Mouse (Mus musculus) hindbrain, embryonic 14.5 days (tissue): ENCODE measurements around the gene Eif3i. TPM values are rescaled to one million over a fixed set of nuclear protein-coding genes. Genes with fewer than 3 reads are reported as not detected.

Source experiments
- ATAC-seq: fragments of 200-750 bp; cut with Nextera tagmentation; 2 replicates; pipeline ENCODE4 v1.8.0; 2017; ENCODE audit warnings: moderate number of reproducible peaks, mild to moderate bottlenecking, moderate TSS enrichment, moderate library complexity; ENCODE audit not compliant: low FRiP score
- DNase-seq: peaks from one replicate; pipeline ENCODE4 v3.0.0-alpha.2; 2015; ENCODE audit warnings: low spot score
- H3K27ac ChIP-seq: fragments of 300-500 bp; sonication (generic); 2 replicates; pipeline ENCODE4 v1.5.1; 2014; ENCODE audit warnings: mild to moderate bottlenecking, moderate library complexity
- H3K27me3 ChIP-seq: fragments of 300-500 bp; sonication (generic); 2 replicates; pipeline ENCODE4 v1.6.1; 2014; ENCODE audit warnings: mild to moderate bottlenecking, low read length, mixed read lengths; ENCODE audit not compliant: control insufficient read depth, insufficient read depth
- H3K36me3 ChIP-seq: fragments of 300-500 bp; sonication (generic); replicated peaks from 2 replicates; pipeline ENCODE4 v1.6.1; 2014; ENCODE audit not compliant: control insufficient read depth, insufficient read depth
- H3K4me1 ChIP-seq: fragments of 300-500 bp; sonication (generic); replicated peaks from 2 replicates; pipeline ENCODE4 v1.6.1; 2014; ENCODE audit warnings: antibody characterized with exemption, low read length, mixed read lengths; ENCODE audit not compliant: control insufficient read depth, insufficient read depth
- H3K4me2 ChIP-seq: fragments of 300-500 bp; sonication (generic); replicated peaks from 2 replicates; pipeline ENCODE4 v1.6.1; 2014; ENCODE audit warnings: mild to moderate bottlenecking, moderate library complexity
- H3K4me3 ChIP-seq: fragments of 300-500 bp; sonication (generic); replicated peaks from 2 replicates; pipeline ENCODE4 v1.5.1; 2014; ENCODE audit warnings: mild to moderate bottlenecking, low read length
- H3K9ac ChIP-seq: fragments of 300-500 bp; sonication (generic); 2 replicates; pipeline ENCODE4 v1.6.1; 2014
- H3K9me3 ChIP-seq: fragments of 300-500 bp; sonication (generic); 2 replicates; pipeline ENCODE4 v1.6.1; 2016; ENCODE audit warnings: low read length; ENCODE audit not compliant: control insufficient read depth
- WGBS: fragments of 180-500 bp; shearing (Covaris S2); extraction: QIAGEN DNeasy Blood & Tissue Kit; methylation state at CpG from one replicate; pipeline ENCODE4 v1.1.7; 2014; 5-methylcytosine and 5-hydroxymethylcytosine counted together
- polyA plus RNA-seq: library from polyadenylated mRNA; unstranded; fragments of >200 nt; fragmentation: Nextera tagmentation; extraction: Ambion mirVana; gene quantifications from 2 replicates; pipeline ENCODE4 v1.2.1, GENCODE M21; 2014

The Eif3i gene
- polyA plus RNA-seq, 1 experiment from 2014 or later = 226 TPM

DNA sequence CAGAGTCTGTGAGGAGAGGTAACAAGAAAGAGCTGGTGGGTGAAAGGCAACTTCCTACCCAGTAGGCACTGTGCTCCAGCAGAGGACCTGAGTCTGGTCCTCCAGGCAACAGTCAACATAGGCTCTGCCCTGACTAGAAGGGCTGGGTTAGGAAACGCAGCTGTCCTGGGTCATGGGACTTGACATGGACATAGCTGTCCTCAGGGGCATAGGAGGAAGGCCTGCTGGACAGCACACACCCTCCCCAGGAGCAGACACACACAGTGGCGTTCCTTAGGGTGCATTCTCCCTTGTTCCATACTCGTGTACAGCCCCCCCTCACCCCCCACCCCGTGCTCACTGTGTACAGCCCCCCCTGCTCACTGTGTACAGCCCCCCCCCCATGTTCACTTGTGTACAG, 10.0 kb upstream of the Eif3i start:
- H3K9ac ChIP-seq = no peak overlapping the region
- H3K36me3 ChIP-seq = peaks cover 35% of the 10 kb centered on the region
- no peak overlapping the region for H3K27ac ChIP-seq
- H3K27me3 ChIP-seq = no peaks in the 10 kb centered on the region
- 71% methylated on average over 4 of the region's 4 CpGs for WGBS
- H3K4me1 ChIP-seq = peaks cover 3% of the 10 kb centered on the region; the same call in 1 of the 2 replicates
- no peak for DNase-seq
- no peak overlapping the region for H3K4me3 ChIP-seq
- no peaks in the 10 kb centered on the region for H3K9me3 ChIP-seq
- peak; percentile 28; the same call in 1 of the 2 replicates for ATAC-seq
- no peak overlapping the region for H3K4me2 ChIP-seq

DNA sequence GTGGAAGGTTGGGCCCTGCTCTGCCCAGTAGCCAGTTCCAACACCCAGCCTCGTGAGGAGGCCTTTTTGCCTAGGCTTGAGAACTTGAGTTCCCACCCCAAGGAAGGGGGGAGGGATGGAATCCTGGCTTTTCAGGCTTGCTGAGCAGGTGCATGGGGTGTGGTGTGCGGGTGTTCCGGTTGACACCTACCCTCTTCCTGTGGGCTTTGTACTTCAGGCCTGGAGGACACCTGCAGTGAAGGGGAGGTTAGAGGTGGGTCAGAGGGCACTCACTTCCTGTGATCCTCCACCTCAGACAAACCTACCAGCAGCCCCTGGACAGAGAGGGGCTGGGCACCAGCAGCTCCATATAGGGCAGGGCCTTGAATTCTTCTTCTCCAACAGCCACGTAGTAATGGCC, 9.6 kb upstream of the Eif3i start:
- Histone ChIP-seq H3K4me2 (no peak overlapping the region), H3K4me1 (peaks cover 3% of the 10 kb centered on the region; the same call in 1 of the 2 replicates), H3K36me3 (peaks cover 38% of the 10 kb centered on the region), H3K9me3 (no peaks in the 10 kb centered on the region), H3K27me3 (no peaks in the 10 kb centered on the region), H3K4me3 (no peak overlapping the region), H3K9ac (no peak overlapping the region), H3K27ac (no peak overlapping the region)
- ATAC-seq = no peak
- WGBS = 74% methylated on average over 4 of the region's 4 CpGs
- no peak for DNase-seq

DNA sequence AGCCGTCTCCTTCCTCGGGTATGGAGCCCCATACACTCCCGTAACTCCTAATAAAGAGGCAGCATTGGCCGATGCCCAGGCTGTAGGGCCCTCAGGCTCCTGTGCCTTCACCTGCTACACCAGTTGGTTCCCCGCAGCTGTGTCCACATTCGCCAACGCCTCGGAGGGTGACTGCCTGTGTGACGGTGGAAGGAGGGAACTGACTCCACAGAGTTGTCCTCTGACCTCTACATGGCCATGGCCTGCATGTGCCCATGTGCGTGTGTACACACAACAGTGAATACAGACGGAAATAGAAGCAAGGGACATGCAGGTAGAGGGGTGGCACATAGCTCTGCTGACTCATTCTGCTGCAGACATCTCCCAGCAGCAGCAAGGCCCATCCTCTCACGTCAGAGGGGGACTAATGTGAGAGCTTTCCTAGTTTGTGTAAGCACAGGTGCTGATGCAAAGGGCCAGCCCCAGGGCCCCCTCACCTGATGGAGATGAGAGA, 8.7 kb upstream of the Eif3i start:
- H3K4me3 ChIP-seq = no peak overlapping the region
- no peak overlapping the region for H3K4me2 ChIP-seq
- no peaks in the 10 kb centered on the region for H3K9me3 ChIP-seq
- ATAC-seq (no peak), DNase-seq (no peak)
- H3K27ac ChIP-seq = no peak overlapping the region
- H3K9ac ChIP-seq = no peak overlapping the region
- whole genome bisulfite sequencing = 85% methylated on average over 12 of the region's 12 CpGs
- no peaks in the 10 kb centered on the region for H3K27me3 ChIP-seq
- H3K36me3 ChIP-seq = peaks cover 47% of the 10 kb centered on the region
- H3K4me1 ChIP-seq = peaks cover 3% of the 10 kb centered on the region; the same call in 1 of the 2 replicates

DNA sequence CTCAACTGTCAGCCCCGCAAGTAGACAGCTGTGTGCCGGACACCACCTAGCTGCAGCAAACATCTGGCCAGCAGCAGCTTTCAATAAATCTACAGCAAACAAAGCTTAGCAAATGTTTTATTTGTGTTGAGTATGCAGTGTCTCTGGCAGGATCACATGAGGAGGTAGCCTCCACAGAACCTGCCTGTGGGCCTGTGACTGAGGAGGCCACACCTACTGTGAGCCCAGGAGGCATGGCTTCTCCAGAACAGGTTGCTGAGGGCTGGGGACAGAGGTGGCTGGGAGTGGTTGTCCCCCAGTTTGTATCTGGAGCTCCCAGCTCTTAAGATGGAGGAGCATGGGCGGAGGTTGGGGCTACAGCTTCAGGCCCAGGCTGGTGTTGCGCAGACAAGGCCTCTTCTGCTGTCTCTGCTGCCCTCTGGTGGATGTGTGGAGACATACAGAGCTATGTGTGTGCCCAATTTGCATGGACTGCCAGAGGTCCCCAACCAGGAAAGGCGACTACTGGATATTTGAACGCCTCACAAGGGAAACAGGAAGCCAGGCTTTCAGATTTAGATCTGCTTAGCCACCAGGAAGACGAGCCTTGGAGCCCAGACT, 8.1 kb upstream of the Eif3i start:
- peak; percentile 84 for ATAC-seq
- Histone ChIP-seq H3K4me1 (peaks cover 3% of the 10 kb centered on the region; the same call in 1 of the 2 replicates), H3K9ac (peak overlapping the region; percentile 40), H3K36me3 (peaks cover 52% of the 10 kb centered on the region), H3K27ac (peak overlapping the region; percentile 64), H3K4me2 (no peak overlapping the region), H3K9me3 (no peaks in the 10 kb centered on the region), H3K27me3 (no peaks in the 10 kb centered on the region), H3K4me3 (no peak overlapping the region)
- DNase-seq = peak; percentile 85
- 40% methylated on average over 7 of the region's 7 CpGs for WGBS

GRCm38 (mm10) chr4:129588865-129589264, 11.6 kb downstream of the Eif3i start:
- ATAC-seq (no peak), DNase-seq (no peak)
- H3K9me3 ChIP-seq = no peaks in the 10 kb centered on the region
- no peak overlapping the region for H3K4me2 ChIP-seq
- no peak overlapping the region for H3K4me3 ChIP-seq
- H3K27me3 ChIP-seq = no peaks in the 10 kb centered on the region
- H3K36me3 ChIP-seq = peaks cover 37% of the 10 kb centered on the region
- WGBS = 79% methylated on average over 4 of the region's 4 CpGs
- no peaks in the 10 kb centered on the region for H3K4me1 ChIP-seq
- no peak overlapping the region for H3K27ac ChIP-seq
- H3K9ac ChIP-seq = no peak overlapping the region

DNA sequence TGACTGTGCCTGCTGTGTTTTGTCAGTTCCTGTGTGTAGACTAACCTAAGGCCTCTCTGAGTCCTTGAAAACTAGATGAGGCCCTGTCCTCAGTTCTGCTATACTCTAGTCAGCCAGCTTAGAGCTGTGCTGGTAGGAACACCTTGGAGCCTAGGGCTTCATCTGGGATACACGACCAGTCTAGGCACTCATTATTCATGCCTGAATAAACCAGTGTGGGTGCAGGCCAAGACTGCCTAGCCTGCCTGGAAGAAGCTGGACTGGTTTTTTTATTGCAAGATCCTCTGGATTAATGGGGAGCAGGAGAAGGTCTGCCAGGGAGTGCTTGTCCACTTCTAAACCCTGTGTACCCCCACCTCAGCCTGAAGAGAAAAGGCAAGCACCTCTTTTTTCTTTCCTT, 13.5 kb downstream of the Eif3i start:
- Histone ChIP-seq H3K36me3 (peaks cover 18% of the 10 kb centered on the region), H3K9me3 (no peaks in the 10 kb centered on the region)
- WGBS = 39% methylated on average over 1 of the region's 1 CpGs

DNA sequence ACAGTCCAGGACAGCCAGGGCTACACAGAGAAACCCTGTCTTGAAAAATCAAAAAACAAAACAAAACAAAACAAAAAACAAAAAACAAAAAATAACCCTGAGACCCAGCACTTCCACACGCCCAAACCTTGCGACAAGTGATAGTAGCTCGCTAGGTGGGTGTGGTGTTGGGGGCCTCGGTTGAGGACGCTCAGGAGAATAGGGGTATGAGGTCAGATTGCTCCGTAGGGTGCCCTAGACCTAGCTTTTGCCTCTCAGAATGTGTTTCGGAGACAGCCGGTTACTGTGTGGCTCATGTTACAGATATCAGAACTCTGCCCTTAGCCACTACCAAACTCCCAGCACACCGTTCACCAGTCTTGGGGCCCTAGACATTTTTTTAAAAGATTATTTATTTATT, 14.7 kb downstream of the Eif3i start:
- H3K27ac ChIP-seq = no peak overlapping the region
- no peaks in the 10 kb centered on the region for H3K4me1 ChIP-seq
- DNase-seq (no peak), ATAC-seq (no peak)
- no peaks in the 10 kb centered on the region for H3K27me3 ChIP-seq
- H3K36me3 ChIP-seq = peaks cover 6% of the 10 kb centered on the region
- H3K9me3 ChIP-seq = no peaks in the 10 kb centered on the region
- H3K9ac ChIP-seq = no peak overlapping the region
- no peak overlapping the region for H3K4me3 ChIP-seq
- 85% methylated on average over 9 of the region's 9 CpGs for WGBS
- no peak overlapping the region; the same call in 1 of the 2 replicates for H3K4me2 ChIP-seq

More for the DNA sequence above, 13.5 kb downstream of the Eif3i start:
- ATAC-seq (no peak), DNase-seq (no peak)
- no peaks in the 10 kb centered on the region for H3K27me3 ChIP-seq
- H3K9ac ChIP-seq = no peak overlapping the region
- H3K4me1 ChIP-seq = no peaks in the 10 kb centered on the region
- no peak overlapping the region for H3K4me2 ChIP-seq
- no peak overlapping the region for H3K4me3 ChIP-seq
- no peak overlapping the region for H3K27ac ChIP-seq

DNA sequence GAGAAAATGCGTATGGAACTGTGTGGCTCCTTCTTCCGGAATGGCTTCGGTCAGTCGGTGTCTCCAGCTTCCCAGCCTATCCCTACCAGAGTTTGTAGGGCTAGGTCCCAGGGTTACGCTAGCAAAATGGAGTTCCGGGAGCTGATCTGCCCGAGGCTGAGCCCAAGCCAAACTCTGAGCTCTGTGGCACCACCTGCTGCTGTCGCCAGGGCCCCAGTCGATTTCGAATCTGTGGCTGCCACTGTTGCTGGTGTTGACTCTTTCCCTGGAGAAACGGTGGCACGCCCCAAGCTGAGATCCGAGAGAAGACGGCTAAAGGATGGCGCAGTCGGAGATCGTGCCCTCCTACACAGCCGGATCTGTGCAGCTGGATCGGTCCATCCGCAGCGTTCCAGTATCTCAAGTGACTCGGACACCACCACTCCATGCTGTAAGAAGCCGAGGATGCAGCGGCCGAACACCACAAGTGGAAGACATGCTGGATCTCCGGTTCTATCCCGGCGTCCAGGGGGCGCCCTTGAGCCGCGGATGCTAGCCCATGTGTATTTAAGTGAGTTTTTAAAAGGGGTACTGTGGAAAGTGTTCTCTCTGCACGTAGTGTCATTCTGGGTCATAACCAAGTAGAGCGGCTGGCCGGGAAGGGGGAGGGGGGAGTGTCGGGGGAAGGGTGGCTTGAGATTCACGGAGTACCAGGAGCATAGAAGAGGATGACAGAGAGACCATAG, 15.4 kb downstream of the Eif3i start:
- Histone ChIP-seq H3K9me3 (no peaks in the 10 kb centered on the region), H3K27ac (no peak overlapping the region), H3K9ac (peak overlapping the region; percentile 32), H3K4me3 (peak overlapping the region; percentile 21), H3K36me3 (no peaks in the 10 kb centered on the region; the same call in 1 of the 2 replicates), H3K27me3 (no peaks in the 10 kb centered on the region), H3K4me2 (peak overlapping the region; percentile 48), H3K4me1 (no peaks in the 10 kb centered on the region)
- WGBS = 2% methylated on average over 36 of the region's 36 CpGs
- DNase-seq = peak; percentile 66
- no peak; the same call in 1 of the 2 replicates for ATAC-seq

DNA sequence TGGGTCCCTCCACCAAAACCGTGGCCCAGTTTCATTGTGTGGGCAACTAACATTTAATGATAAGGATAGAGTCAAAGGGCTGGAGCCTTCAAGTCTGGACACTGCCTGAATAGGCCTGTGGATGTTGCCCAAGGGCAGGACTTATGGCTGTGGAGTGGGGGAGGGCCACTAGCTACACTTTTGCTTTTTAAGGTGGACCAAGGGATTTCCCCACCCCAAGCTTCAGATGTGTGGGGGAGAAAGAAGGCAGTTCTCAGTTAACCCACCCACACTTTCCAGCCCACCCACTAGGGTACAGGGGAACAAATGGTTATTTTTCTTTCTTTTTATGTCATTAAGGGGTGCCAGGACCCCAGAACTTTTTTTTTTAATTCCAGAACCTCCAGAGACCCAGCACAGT, 16.1 kb downstream of the Eif3i start:
- no peaks in the 10 kb centered on the region for H3K9me3 ChIP-seq
- H3K27ac ChIP-seq = no peak overlapping the region
- WGBS = 92% methylated on average over 1 of the region's 1 CpGs
- no peaks in the 10 kb centered on the region for H3K4me1 ChIP-seq
- H3K4me3 ChIP-seq = no peak overlapping the region
- H3K27me3 ChIP-seq = no peaks in the 10 kb centered on the region
- no peak overlapping the region for H3K9ac ChIP-seq
- no peaks in the 10 kb centered on the region; the same call in 1 of the 2 replicates for H3K36me3 ChIP-seq
- DNase-seq (no peak), ATAC-seq (no peak)
- H3K4me2 ChIP-seq = peak overlapping the region; percentile 48; the same call in 1 of the 2 replicates
